15 mouse cellular contexts compared by ENCODE assay signal in the genomic region with DNA sequence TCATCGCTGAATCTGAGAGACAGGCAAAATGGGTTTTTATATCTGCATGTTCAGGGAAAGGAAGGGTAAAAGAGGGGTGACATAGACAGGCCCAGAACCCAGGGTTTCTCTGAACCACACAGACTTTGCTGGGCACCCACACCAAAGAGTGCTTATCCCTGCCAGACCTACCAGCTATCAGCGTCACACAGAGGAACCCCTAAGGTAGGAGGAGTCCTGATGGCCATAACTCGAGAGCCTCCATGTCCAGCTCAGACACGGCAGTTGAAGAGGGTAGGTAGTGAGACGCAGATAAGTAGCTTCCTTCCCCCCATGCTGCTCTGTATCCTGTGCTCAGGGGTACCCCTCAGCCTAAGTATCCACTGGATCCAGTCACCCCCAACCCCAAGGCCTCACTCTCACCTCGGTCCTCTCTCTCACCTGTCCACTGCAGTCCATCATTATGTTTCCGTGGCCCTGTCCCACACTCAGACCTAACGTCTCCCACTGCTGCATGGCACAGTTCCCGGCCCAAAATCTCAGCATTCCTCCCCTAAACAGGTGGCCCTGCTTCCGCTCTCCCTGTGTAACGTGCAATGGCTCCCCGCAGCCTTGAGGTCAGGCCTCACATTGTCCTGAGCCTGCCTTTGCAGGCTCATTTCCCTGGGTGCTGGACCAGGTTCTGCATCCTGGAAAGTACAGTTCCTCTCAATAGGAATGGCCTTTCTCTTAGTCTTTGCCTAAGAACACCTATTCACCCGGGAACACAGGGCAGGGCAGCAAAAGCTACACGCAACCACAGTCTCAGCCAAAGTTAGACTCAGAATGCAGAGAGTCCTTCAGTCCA. TPM values are rescaled to one million over a fixed set of nuclear protein-coding genes. Genes with fewer than 3 reads are reported as not detected.
DNase-seq lines count a peak whose midpoint lies in the region; ATAC-seq and TF ChIP-seq lines count a peak whose summit lies in the region.
"Had no signal": no experiment of that assay in that cellular context is flagged by ENCODE, and none has a peak within 500 bp of the region (broad histone marks: within the 10 kb centered on the region; RNA-seq: fewer than 3 reads in every experiment).

No protein-coding gene starts in this region.

- H3K27me3 ChIP-seq in heart, embryonic 10.5 days (ENCODE audit: insufficient read depth, poor library complexity, severe bottlenecking), result no peaks in the 10 kb centered on the region
- H3K27me3 ChIP-seq in liver, embryonic 13.5 days, result no peaks in the 10 kb centered on the region
- H3K27me3 ChIP-seq: heart, embryonic 15.5 days; lung, embryonic 15.5 days had no signal

- 0 out of 2 replicates have a peak, but pooled peaks cover 3% of the 10 kb centered on the region for H3K36me3 ChIP-seq in heart, embryonic 10.5 days
- H3K36me3 ChIP-seq in liver, embryonic 13.5 days, result peaks cover 98% of the 10 kb centered on the region
- H3K36me3 ChIP-seq: heart, embryonic 15.5 days; lung, embryonic 15.5 days; midbrain, embryonic 13.5 days had no signal

- peaks cover 79% of the 10 kb centered on the region for H3K4me1 ChIP-seq in heart, embryonic 10.5 days
- peaks cover 5% of the 10 kb centered on the region for H3K4me1 ChIP-seq in bone marrow, adult 2 months (ENCODE audit: control insufficient read depth, insufficient read depth, low read length)
- peaks cover 99% of the 10 kb centered on the region for H3K4me1 ChIP-seq in liver, embryonic 13.5 days (replicated peaks)
- peaks cover 8% of the 10 kb centered on the region for H3K4me1 ChIP-seq in lung, adult 2 months (ENCODE audit: control insufficient read depth, insufficient read depth, low read length)

- no peak for TF ChIP-seq CTCF in bone marrow, adult 2 months (IDR thresholded peaks at IDR 0.05; ENCODE audit: control insufficient read depth, insufficient read depth, low read length)
- no peak for TF ChIP-seq CTCF in lung, adult 2 months (IDR thresholded peaks at IDR 0.05; ENCODE audit: insufficient read depth, low read length)

- H3K9ac ChIP-seq in liver, embryonic 13.5 days, result peak overlapping the region; percentile 97
- H3K9ac ChIP-seq: heart, embryonic 15.5 days; lung, embryonic 15.5 days; midbrain, embryonic 13.5 days had no signal

- H3K4me3 ChIP-seq in heart, embryonic 10.5 days, result no peak overlapping the region
- H3K4me3 ChIP-seq in bone marrow, adult 2 months (replicated peaks; ENCODE audit: control insufficient read depth, low read depth, low read length), result no peak overlapping the region
- peak overlapping the region; percentile 99 for H3K4me3 ChIP-seq in liver, embryonic 13.5 days (replicated peaks)
- no peak overlapping the region for H3K4me3 ChIP-seq in lung, adult 2 months (replicated peaks; ENCODE audit: extremely low read depth, low read depth, low read length)
- H3K4me3 ChIP-seq: heart, embryonic 15.5 days; lung, embryonic 15.5 days; midbrain, embryonic 13.5 days had no signal

- TF ChIP-seq POLR2A in bone marrow, adult 2 months (IDR thresholded peaks at IDR 0.05; ENCODE audit: borderline replicate concordance, control insufficient read depth, low read depth, low read length), result no peak
- no peak for TF ChIP-seq POLR2A in lung, adult 2 months (IDR thresholded peaks at IDR 0.05; ENCODE audit: borderline replicate concordance, extremely low read depth, low read depth, low read length)

- peak overlapping the region; percentile 98 for H3K4me2 ChIP-seq in liver, embryonic 13.5 days
- H3K4me2 ChIP-seq: lung, embryonic 15.5 days; midbrain, embryonic 13.5 days had no signal

- no peaks in the 10 kb centered on the region for H3K9me3 ChIP-seq in heart, embryonic 10.5 days
- no peaks in the 10 kb centered on the region for H3K9me3 ChIP-seq in liver, embryonic 13.5 days (replicated peaks)
- H3K9me3 ChIP-seq: heart, embryonic 15.5 days; lung, embryonic 15.5 days; midbrain, embryonic 13.5 days had no signal

- WGBS in heart, embryonic 10.5 days, result 73% methylated on average over 14 of the region's 14 CpGs
- WGBS in bone marrow, adult 2 months, result 79% methylated on average over 14 of the region's 14 CpGs
- 68% methylated on average over 14 of the region's 14 CpGs for WGBS in liver, embryonic 13.5 days (ENCODE audit: insufficient replicate concordance)
- WGBS in lung, adult 2 months, result 87% methylated on average over 14 of the region's 14 CpGs

- no peak for DNase-seq in heart, embryonic 10.5 days (ENCODE audit: low spot score)
- no peak for DNase-seq in heart, adult 8-10 months (ENCODE audit: low spot score)
- peak; percentile 57 to 58 for DNase-seq in cerebellum, postnatal 10 days
- DNase-seq in liver, embryonic 13.5 days, result no peak
- no peak for DNase-seq in thymus, postnatal 0 days (ENCODE audit: low spot score)
- DNase-seq in lung, adult 2 months, result no peak
- DNase-seq in layer of hippocampus, postnatal 25 days (ENCODE audit: extremely low spot score in 1 of 2, low spot score in 1 of 2), result no peak
- DNase-seq: B cell, adult 2 months; thymus, postnatal 14 days had no signal

- peak overlapping the region; percentile 56; the same call in 1 of the 2 replicates for H3K27ac ChIP-seq in heart, embryonic 10.5 days
- peak overlapping the region; percentile 14; the same call in 1 of the 2 replicates for H3K27ac ChIP-seq in bone marrow, adult 2 months (ENCODE audit: control insufficient read depth, insufficient read depth, low read depth, low read length, poor library complexity)
- peak overlapping the region; percentile 80 for H3K27ac ChIP-seq in liver, embryonic 13.5 days
- H3K27ac ChIP-seq: heart, embryonic 15.5 days; lung, embryonic 15.5 days; midbrain, embryonic 13.5 days had no signal

- ATAC-seq in liver, embryonic 13.5 days (ENCODE audit: low read depth), result peak; percentile 72
- ATAC-seq: activated CD4-positive, CD25-positive, alpha-beta regulatory T cell, adult 4 months; midbrain, embryonic 13.5 days had no signal

RNA-seq across cellular contexts. Expression of a gene that starts 7.2 kb away (rescaled TPM):
- 0.10 TPM in 1 of 2 replicates, not detected in the other for polyA plus RNA-seq in heart, embryonic 10.5 days (2016; fragmentation: Nextera tagmentation; extraction: Ambion mirVana)
- under 1 TPM in 3 of 4 experiments, not detected in 1; 0.12 to 0.29 (median 0.13) TPM for total RNA-seq in heart, adult 8-10 months (2022)
- 0.65 and 0.70 TPM in 2 replicates for polyA plus RNA-seq in bone marrow, adult 2 months (2011; ENCODE audit: insufficient read depth, insufficient read length, low replicate concordance, missing spikeins)
- polyA plus RNA-seq in liver, embryonic 13.5 days (2015; fragmentation: Nextera tagmentation; extraction: Ambion mirVana), result 0.39 and 0.63 TPM in 2 replicates
- polyA plus RNA-seq in thymus, postnatal 0 days (2015; fragmentation: Nextera tagmentation; extraction: Ambion mirVana), result 0.05 and 0.08 TPM in 2 replicates
- 0.07 and 0.25 TPM in 2 replicates for polyA plus RNA-seq in lung, adult 2 months (2012; rRNA removed)
- not detected for total RNA-seq in layer of hippocampus, postnatal 25 days (2021)
- polyA plus RNA-seq: activated CD4-positive, CD25-positive, alpha-beta regulatory T cell, adult 4 months; midbrain, embryonic 13.5 days; neural tube, embryonic 11.5 days had no signal

RNA-seq across cellular contexts. Expression of a gene that starts 7.8 kb away (rescaled TPM):
- 73.5 and 78.8 TPM in 2 replicates for polyA plus RNA-seq in heart, embryonic 10.5 days (2016; fragmentation: Nextera tagmentation; extraction: Ambion mirVana)
- total RNA-seq in heart, adult 8-10 months (2022), result 100 to 1,000 TPM; 117 to 139 (median 131) TPM
- 298 and 306 TPM in 2 replicates for polyA plus RNA-seq in bone marrow, adult 2 months (2011; ENCODE audit: insufficient read depth, insufficient read length, low replicate concordance, missing spikeins)
- 147 and 193 TPM in 2 replicates for polyA plus RNA-seq in liver, embryonic 13.5 days (2015; fragmentation: Nextera tagmentation; extraction: Ambion mirVana)
- 47.5 and 52.0 TPM in 2 replicates for polyA plus RNA-seq in thymus, postnatal 0 days (2015; fragmentation: Nextera tagmentation; extraction: Ambion mirVana)
- 38.3 and 45.3 TPM in 2 replicates for polyA plus RNA-seq in lung, adult 2 months (2012; rRNA removed)
- 10 to 100 TPM; 16.8 to 24.1 TPM for total RNA-seq in layer of hippocampus, postnatal 25 days (2021)

Comparison
In these comparisons a context has a peak if more than half of its experiments do, and no peak if none do; other contexts are left out.
1. DNase-seq: peak in cerebellum, postnatal 10 days (2 of 2); none in heart, embryonic 10.5 days (single experiment), heart, adult 8-10 months (single experiment), liver, embryonic 13.5 days (single experiment), thymus, postnatal 0 days (single experiment), lung, adult 2 months (single experiment) and layer of hippocampus, postnatal 25 days (0 of 2).
2. H3K27ac ChIP-seq: peak in every context shown above with its lines; median percentile 80 in liver, embryonic 13.5 days; 56 in heart, embryonic 10.5 days; 14 in bone marrow, adult 2 months.